Mouse (Mus musculus) limb, embryonic 13.5 days (tissue): Measurements from ENCODE around the gene Espnl. TPM values are rescaled to one million over a fixed set of nuclear protein-coding genes. Genes with fewer than 3 reads are reported as not detected.
A peak's percentile ranks its signal among the peaks of the same experiment; 100 is the strongest.

ENCODE experiments used
- ATAC-seq: fragments of 200-750 bp; cut with Nextera tagmentation; 2 replicates; pipeline ENCODE4 v1.8.0; 2017; ENCODE audit warnings: low read depth, moderate number of reproducible peaks, moderate TSS enrichment; ENCODE audit not compliant: low FRiP score
- H3K27ac ChIP-seq: fragments of 300-500 bp; sonication (generic); 2 replicates; pipeline ENCODE4 v1.5.1; 2015; ENCODE audit warnings: inconsistent platforms, mild to moderate bottlenecking, moderate library complexity
- H3K27me3 ChIP-seq: fragments of 300-500 bp; sonication (generic); 2 replicates; pipeline ENCODE4 v1.6.1; 2015; ENCODE audit warnings: mild to moderate bottlenecking, inconsistent platforms
- H3K36me3 ChIP-seq: fragments of 300-500 bp; sonication (generic); 2 replicates; pipeline ENCODE4 v1.6.1; 2015; ENCODE audit warnings: inconsistent platforms, mild to moderate bottlenecking, moderate library complexity
- H3K4me1 ChIP-seq: fragments of 300-500 bp; sonication (generic); 2 replicates; pipeline ENCODE4 v1.6.1; 2015; ENCODE audit warnings: inconsistent platforms
- H3K4me2 ChIP-seq: fragments of 300-500 bp; sonication (generic); replicated peaks from 2 replicates; pipeline ENCODE4 v1.6.1; 2015; ENCODE audit warnings: inconsistent platforms, mild to moderate bottlenecking, moderate library complexity
- H3K4me3 ChIP-seq: fragments of 300-500 bp; sonication (generic); 2 replicates; pipeline ENCODE4 v1.5.1; 2015; ENCODE audit warnings: moderate library complexity, mild to moderate bottlenecking, inconsistent platforms
- H3K9ac ChIP-seq: fragments of 300-500 bp; sonication (generic); 2 replicates; pipeline ENCODE4 v1.6.1; 2015; ENCODE audit warnings: mild to moderate bottlenecking, inconsistent platforms
- H3K9me3 ChIP-seq: fragments of 300-500 bp; sonication (generic); 2 replicates; pipeline ENCODE4 v1.6.1; 2016; ENCODE audit warnings: inconsistent platforms
- WGBS: fragments of 180-500 bp; shearing (Covaris S2); methylation state at CpG from one replicate; pipeline ENCODE4 v1.1.7; 2015; 5-methylcytosine and 5-hydroxymethylcytosine counted together
- polyA plus RNA-seq: library from polyadenylated mRNA; unstranded; fragments of >200 nt; fragmentation: Nextera tagmentation; extraction: Ambion mirVana; gene quantifications from 2 replicates; pipeline ENCODE4 v1.2.1, GENCODE M21; 2015

Espnl gene
- polyA plus RNA-seq, 1 experiment from 2014 or later, result 0.05 TPM

DNA sequence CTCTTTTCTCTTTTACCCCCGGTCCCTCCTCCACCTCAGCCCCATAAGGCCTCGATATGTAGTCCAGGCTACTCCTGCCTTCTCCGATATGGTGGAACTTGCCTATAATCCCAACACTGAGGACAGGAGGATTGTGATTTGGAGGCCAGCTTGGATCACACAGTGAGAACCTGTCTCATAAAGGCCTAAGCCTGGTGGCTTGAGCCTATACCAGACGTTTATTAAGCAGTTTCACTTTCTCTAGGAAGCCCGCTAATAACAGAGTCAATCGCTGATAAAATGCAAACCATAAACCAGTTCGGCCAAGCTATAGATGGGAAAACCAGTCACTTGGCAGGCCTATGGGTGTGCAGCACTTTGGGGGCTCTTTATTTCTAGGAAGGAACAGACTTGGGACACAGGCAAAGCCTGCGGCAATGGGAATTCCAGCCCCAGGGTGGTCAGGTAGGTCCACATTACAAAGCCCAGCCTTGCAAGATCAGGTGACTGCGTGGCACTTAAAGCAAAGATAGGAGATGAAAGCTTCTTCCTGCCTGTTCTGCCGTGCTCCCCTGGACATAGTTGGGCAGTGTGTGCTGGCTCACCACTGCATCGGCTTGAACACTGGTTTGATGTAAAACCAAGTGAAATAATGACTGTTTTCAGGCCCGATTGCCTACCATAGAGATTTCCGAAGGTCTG lies 22.7 kb upstream of the Espnl start:
- WGBS, result 82% methylated on average over 13 of the region's 13 CpGs

DNA sequence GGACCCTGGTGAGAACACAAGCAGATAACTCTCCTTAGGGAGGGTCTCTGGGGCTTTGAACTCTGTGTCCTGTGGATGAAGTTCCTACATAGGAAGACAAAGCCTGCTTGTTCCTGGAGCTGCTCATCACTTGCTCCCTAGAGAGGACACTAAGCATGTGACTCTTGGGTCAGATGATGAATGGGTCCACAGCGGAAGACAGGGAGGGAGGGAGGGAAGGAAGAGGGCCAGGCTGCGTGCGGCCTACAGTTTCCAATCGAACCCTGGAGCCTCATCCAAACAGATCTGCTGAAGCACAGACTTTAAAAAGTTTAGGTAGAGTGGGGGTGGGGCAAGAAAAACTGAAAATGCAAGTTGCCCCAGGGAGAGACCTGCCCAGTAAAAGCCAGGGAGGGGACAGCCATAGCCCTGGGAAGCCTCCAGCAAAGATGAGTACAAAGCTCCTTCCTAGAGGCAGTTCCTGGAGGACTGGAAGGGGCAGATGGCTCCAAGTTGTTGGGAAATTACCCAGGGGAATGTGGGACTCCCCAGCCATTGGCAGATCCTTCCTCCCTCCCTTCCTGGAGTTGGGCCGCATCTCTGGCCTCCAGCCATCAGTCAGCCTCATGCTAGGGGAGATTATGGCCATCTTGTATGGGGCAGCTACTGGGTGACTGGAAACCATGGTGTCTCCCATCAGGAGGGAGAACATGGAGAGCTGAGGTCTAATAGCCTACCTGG lies 22.0 kb upstream of the Espnl start:
- ATAC-seq, result no peak
- peaks cover 10% of the 10 kb centered on the region for H3K4me1 ChIP-seq
- 91% methylated on average over 5 of the region's 5 CpGs for WGBS
- H3K9ac ChIP-seq, result no peak overlapping the region
- no peaks in the 10 kb centered on the region for H3K9me3 ChIP-seq
- H3K27ac ChIP-seq, result no peak overlapping the region
- H3K4me3 ChIP-seq, result no peak overlapping the region
- H3K36me3 ChIP-seq, result peaks cover 10% of the 10 kb centered on the region; the same call in 1 of the 2 replicates
- H3K4me2 ChIP-seq, result 0 out of 2 replicates have a peak overlapping the region, but pooled peaks have one; percentile 78
- H3K27me3 ChIP-seq, result no peaks in the 10 kb centered on the region

More for the DNA sequence above, 22.7 kb upstream of the Espnl start:
- Histone ChIP-seq H3K27me3 (no peaks in the 10 kb centered on the region), H3K36me3 (peaks cover 14% of the 10 kb centered on the region; the same call in 1 of the 2 replicates), H3K4me3 (peak overlapping the region; percentile 62), H3K4me2 (peak overlapping the region; percentile 78), H3K9me3 (no peaks in the 10 kb centered on the region), H3K27ac (no peak overlapping the region), H3K9ac (peak overlapping the region; percentile 57; the same call in 1 of the 2 replicates), H3K4me1 (peaks cover 10% of the 10 kb centered on the region)
- no peak for ATAC-seq

DNA sequence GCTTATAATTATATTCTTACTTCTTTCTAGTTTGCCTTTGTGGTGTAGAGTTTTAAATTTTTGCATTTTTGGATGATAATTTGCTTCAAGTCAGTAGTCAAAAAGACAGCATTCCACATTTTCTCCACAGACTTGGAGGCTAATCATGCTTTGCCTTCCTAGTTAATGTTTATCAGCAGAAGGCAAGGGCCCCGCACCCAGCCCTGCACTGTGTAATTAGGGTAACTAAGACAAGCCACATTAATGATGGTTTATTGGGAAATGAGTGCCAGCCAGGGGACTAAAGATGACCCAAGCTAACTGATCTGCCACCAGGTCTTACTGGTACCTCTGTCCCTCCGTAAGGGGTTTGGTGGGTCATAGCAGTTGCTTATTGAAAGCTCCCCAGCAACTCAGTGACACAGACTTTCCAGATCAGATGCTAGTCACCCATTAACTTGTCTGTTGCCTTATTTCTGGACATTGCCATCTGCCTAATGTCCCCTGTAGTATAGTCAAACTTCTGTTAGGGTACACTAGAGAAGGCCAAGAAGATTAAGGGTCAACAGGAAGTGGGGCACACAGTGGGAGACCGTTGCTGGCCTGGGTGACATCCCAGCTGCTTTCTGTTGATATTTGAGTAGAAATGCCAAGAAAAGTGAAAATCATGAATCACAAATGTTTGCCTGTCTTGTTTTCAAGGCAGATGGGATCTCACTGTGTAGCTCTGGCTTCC lies 20.5 kb upstream of the Espnl start:
- H3K9ac ChIP-seq, result no peak overlapping the region
- no peaks in the 10 kb centered on the region for H3K9me3 ChIP-seq
- H3K4me3 ChIP-seq, result no peak overlapping the region
- H3K27me3 ChIP-seq, result no peaks in the 10 kb centered on the region
- H3K4me1 ChIP-seq, result peaks cover 10% of the 10 kb centered on the region
- H3K27ac ChIP-seq, result no peak overlapping the region
- WGBS, result 79% methylated on average over 3 of the region's 3 CpGs
- no peak overlapping the region for H3K4me2 ChIP-seq
- peaks cover 19% of the 10 kb centered on the region for H3K36me3 ChIP-seq
- no peak for ATAC-seq

DNA sequence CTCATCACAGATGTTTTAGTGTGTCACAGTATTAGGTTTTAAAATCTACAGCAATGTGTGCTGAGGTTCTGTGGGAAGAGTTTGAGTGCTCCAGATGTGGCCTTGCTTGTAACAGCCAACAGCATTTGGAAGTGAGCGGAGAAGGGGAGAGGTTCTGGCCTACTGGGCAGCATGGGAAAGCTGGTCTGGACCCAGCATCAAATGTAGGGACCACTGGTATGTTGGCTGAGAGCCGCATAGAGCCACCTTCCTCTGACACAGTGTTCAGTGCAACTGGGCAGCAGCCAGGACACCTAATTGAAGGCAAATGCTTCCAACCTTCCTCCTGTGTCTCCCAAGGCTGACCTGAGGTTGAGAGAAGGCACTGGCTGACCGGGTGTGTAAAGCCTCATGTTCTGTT lies 19.9 kb upstream of the Espnl start:
- H3K9ac ChIP-seq, result no peak overlapping the region
- H3K4me3 ChIP-seq, result no peak overlapping the region
- no peak for ATAC-seq
- H3K27ac ChIP-seq, result no peak overlapping the region
- H3K9me3 ChIP-seq, result no peaks in the 10 kb centered on the region
- no peak overlapping the region for H3K4me2 ChIP-seq
- WGBS, result 85% methylated on average over 3 of the region's 3 CpGs
- peaks cover 10% of the 10 kb centered on the region for H3K4me1 ChIP-seq
- H3K27me3 ChIP-seq, result no peaks in the 10 kb centered on the region
- H3K36me3 ChIP-seq, result peaks cover 22% of the 10 kb centered on the region

DNA sequence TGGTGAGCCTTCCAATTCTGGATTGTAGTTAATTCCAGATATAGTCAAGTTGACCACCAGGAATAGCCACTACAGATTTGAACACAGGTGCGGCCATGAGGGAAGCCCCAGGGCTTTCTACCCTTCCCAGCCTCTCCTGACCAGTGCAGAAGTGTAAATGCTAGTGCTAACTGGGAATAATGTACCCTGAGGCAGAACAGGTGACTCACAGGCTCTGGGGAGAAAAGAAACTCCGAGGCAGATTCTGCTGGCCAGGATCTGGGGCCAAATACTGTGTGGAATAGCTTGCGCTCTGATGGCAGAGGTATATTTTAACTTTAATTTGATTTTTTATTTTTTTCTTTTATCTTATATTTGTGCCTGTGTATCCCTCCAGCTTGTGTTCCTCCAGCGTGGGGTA lies 17.3 kb upstream of the Espnl start:
- 85% methylated on average over 4 of the region's 4 CpGs for WGBS
- Histone ChIP-seq H3K36me3 (peaks cover 46% of the 10 kb centered on the region), H3K27ac (no peak overlapping the region), H3K4me2 (no peak overlapping the region), H3K27me3 (no peaks in the 10 kb centered on the region), H3K4me3 (no peak overlapping the region), H3K9ac (no peak overlapping the region), H3K9me3 (no peaks in the 10 kb centered on the region), H3K4me1 (no peaks in the 10 kb centered on the region)
- ATAC-seq, result no peak

DNA sequence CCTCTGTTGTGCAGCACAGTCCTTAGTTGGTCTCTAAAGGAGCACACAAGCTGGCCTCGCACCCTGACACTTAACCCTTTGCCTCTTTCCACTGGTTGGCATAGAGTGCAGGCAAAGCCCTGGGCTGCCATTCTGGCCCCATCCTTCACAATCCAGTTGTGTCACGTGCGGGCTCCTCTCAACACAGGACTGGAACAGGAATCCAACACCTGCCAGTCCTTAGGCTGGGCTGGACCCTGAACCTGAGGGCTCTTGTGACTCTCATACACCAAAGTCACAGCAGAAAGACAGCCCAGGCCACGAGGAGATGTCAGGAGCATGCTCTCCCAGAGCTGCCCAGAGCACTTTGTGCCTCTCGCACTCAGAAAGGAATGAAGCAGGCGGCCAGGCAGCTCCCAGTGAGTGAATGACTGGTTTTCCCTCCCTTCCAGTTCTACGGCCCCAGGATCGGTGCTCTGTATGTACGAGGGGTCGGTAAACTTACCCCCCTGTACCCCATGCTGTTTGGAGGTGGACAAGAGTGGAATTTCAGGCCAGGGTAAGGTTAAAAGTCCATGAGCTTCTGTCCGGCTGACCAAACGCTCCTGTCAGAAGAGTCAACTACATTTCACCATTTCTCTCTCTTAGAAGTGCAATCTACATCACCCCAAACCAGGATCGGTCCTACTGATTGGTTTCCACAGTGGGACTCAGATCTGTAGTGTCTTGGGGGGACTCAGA lies 12.3 kb upstream of the Espnl start:
- H3K4me1 ChIP-seq, result peaks cover 11% of the 10 kb centered on the region
- no peak overlapping the region for H3K4me3 ChIP-seq
- WGBS, result 90% methylated on average over 13 of the region's 13 CpGs
- H3K27ac ChIP-seq, result no peak overlapping the region
- H3K9me3 ChIP-seq, result no peaks in the 10 kb centered on the region
- no peak overlapping the region for H3K4me2 ChIP-seq
- H3K36me3 ChIP-seq, result peaks cover 60% of the 10 kb centered on the region
- no peak for ATAC-seq
- H3K27me3 ChIP-seq, result no peaks in the 10 kb centered on the region
- no peak overlapping the region for H3K9ac ChIP-seq

DNA sequence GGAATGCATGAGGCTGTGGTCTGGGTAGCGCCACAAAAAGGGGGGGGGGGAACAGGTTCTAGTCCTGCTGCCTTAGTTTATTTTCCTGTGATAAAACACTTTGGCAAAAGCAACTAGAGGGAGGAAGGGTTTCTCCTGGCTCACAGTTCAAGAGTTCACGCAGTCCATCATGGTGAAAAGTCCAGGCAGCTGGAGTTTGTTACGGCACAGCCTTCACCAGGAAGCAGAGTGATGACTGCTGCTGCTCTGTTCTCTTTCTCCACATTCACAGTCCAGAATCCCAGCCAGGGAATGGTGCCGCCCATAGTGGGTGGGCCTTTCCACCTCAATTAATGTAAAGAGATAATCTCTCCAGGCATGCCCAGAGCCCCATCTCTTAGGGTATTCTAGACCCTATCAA lies 9.6 kb upstream of the Espnl start:
- no peak overlapping the region for H3K9ac ChIP-seq
- ATAC-seq, result no peak
- H3K27ac ChIP-seq, result no peak overlapping the region
- no peaks in the 10 kb centered on the region for H3K9me3 ChIP-seq
- H3K4me3 ChIP-seq, result no peak overlapping the region
- H3K4me1 ChIP-seq, result peaks cover 11% of the 10 kb centered on the region
- WGBS, result 80% methylated on average over 4 of the region's 4 CpGs
- H3K36me3 ChIP-seq, result peaks cover 40% of the 10 kb centered on the region
- H3K4me2 ChIP-seq, result no peak overlapping the region
- H3K27me3 ChIP-seq, result no peaks in the 10 kb centered on the region

DNA sequence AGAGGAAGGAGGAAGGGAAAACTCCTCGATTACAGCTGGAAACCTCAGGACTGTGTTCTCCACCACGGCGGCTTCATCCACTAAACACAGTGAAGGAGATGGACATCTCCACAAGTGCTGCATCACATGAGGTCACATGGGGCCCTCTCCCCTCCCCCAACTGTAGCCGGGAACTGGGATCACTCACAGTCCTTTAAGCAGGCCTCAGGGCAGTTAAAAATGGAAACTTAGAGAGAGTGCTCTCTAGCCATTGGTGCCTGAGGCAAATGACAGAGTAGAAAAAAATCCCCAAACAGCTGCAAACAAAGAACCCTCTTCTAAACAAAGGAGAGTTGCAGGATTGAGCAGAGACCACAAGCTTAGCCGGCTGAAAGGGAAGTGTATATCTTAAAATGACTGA lies 8.6 kb upstream of the Espnl start:
- Histone ChIP-seq H3K36me3 (peaks cover 33% of the 10 kb centered on the region), H3K27me3 (no peaks in the 10 kb centered on the region), H3K4me1 (peaks cover 11% of the 10 kb centered on the region), H3K4me2 (no peak overlapping the region), H3K9me3 (no peaks in the 10 kb centered on the region), H3K27ac (no peak overlapping the region), H3K9ac (0 out of 2 replicates have a peak overlapping the region, but pooled peaks have one; percentile 8), H3K4me3 (no peak overlapping the region)
- 37% methylated on average over 5 of the region's 5 CpGs for WGBS
- ATAC-seq, result peak; percentile 57; the same call in 1 of the 2 replicates

DNA sequence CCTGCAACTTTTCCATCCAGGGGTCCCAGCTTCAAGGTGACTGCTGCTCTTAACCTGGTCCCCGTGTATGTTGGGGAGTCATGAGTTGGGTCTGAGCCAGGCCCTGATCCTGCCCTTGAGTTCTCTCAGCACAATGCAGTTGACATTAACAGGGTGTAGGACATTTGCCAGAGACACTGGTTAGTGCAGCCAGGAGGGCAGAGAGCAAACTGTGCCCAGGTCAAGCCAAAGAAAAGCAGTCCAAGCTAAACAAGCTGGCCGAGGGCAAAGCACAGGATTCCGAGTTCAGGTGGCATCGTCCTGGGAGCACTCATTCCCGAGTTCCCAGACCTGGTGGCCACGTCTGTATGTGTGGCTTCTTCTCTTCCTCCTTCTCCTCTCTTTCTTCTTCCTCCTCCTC lies 4.2 kb upstream of the Espnl start:
- Histone ChIP-seq H3K4me1 (peaks cover 11% of the 10 kb centered on the region), H3K4me3 (no peak overlapping the region), H3K27me3 (no peaks in the 10 kb centered on the region), H3K9me3 (no peaks in the 10 kb centered on the region), H3K27ac (no peak overlapping the region), H3K36me3 (no peaks in the 10 kb centered on the region), H3K4me2 (no peak overlapping the region), H3K9ac (no peak overlapping the region)
- WGBS, result 79% methylated on average over 6 of the region's 6 CpGs
- no peak for ATAC-seq

DNA sequence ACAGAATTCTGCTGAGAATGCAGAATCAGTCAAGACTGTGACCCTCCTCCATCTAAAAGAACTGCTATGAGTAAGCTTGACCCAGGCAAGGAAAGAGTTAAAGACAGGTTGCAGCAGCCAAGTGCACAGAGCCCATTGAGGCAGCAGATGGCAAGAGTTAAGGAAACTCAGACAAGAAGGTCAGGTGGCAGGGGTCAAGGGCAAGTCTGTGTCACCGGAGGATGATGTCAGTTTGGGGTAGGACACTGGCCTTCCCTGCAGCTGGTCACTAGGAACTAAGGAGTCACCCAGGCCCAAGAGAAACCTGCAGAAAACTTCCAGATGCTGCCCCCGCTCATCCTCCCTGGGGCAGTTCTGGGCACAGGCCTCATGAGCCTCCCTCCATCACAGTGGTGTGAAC lies 2.8 kb downstream of the Espnl start:
- no peaks in the 10 kb centered on the region for H3K27me3 ChIP-seq
- H3K9me3 ChIP-seq, result no peaks in the 10 kb centered on the region
- no peak overlapping the region for H3K9ac ChIP-seq
- H3K4me2 ChIP-seq, result no peak overlapping the region
- peaks cover 7% of the 10 kb centered on the region; the same call in 1 of the 2 replicates for H3K4me1 ChIP-seq
- no peaks in the 10 kb centered on the region for H3K36me3 ChIP-seq
- WGBS, result 56% methylated on average over 2 of the region's 2 CpGs
- no peak for ATAC-seq
- H3K27ac ChIP-seq, result no peak overlapping the region
- H3K4me3 ChIP-seq, result no peak overlapping the region

DNA sequence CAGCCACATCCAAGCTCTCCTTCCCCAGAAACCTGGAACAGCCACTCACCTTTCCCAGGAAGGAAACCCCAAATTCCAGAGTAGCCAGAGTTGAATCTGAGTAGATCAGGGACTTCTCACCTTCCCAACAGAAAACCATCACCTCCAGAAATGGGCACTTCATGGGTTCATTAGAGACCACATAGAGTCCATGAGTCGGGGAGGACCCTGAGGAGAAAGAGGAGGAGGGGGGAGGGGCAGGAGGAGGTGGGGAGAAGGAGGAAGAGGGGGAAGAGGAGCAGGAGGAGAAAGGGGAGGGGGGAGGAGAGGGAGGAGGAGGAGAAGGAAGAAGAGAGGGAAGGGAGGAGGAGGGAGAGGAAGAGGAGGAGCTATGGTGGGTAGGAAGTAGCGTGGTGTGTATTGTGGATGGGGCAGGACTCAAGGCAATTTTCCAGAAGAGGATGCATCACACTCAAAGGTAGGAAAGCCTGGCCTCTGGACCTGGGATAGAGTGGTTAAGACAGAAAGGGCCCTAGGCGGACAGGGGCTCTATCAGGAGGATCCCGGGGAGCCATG lies 3.7 kb downstream of the Espnl start:
- Histone ChIP-seq H3K4me1 (peaks cover 7% of the 10 kb centered on the region; the same call in 1 of the 2 replicates), H3K9ac (no peak overlapping the region), H3K27ac (no peak overlapping the region), H3K27me3 (no peaks in the 10 kb centered on the region), H3K36me3 (no peaks in the 10 kb centered on the region), H3K9me3 (no peaks in the 10 kb centered on the region), H3K4me2 (no peak overlapping the region), H3K4me3 (no peak overlapping the region)
- 69% methylated on average over 4 of the region's 4 CpGs for WGBS
- no peak for ATAC-seq
